Mouse (Mus musculus) lung, adult 10 weeks (tissue): ENCODE measurements around the gene 9130204L05Rik. TPM values are rescaled to one million over a fixed set of nuclear protein-coding genes. Genes with fewer than 3 reads are reported as not detected.

Experiments
- polyA plus RNA-seq: library from polyadenylated mRNA; stranded (reverse); fragments of 350-450 nt; fragmentation: Illumina TruSeq; extraction: RNeasy Lipid Tissue Mini Kit (QIAGEN cat#74804); gene quantifications from one replicate; pipeline ENCODE4 v1.2.3, GENCODE M21; 2014; ENCODE audit warnings: low read depth, low replicate concordance; ENCODE audit not compliant: insufficient read depth

Gene 9130204L05Rik
- polyA plus RNA-seq = not detected

GRCm38 (mm10) chr3:91090703-91091102 is at the start of gene 9130204L05Rik:
Gene 9130204L05Rik (minus strand): TSS chr3:91090803.

